Mouse (Mus musculus): ENCODE results near the gene Usp10. TPM values are rescaled to one million over a fixed set of nuclear protein-coding genes. Genes with fewer than 3 reads are reported as not detected.

Gene Usp10
- total and polyA plus RNA-seq, 3 experiments: 80.0 to 161 (median 152) TPM

DNA sequence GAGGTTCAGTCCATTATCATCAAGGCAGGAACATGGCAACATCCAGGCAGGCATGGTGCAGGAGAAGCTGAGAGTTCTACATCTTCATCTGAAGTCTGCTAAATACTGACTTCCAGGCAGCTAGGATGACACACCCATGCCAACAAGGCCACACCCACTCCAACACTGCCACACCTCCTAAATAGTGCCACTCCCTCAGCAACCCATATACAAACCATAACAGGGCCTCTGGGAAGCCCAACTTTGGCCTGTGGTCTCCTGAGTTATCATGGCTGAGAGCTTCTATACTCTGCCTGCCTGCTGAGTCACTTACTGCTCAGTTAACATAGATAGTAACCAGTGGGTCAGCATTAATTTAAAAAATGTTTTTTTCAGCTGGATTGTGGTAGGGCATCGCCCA is 37.0 kb upstream of the Usp10 start:
- no peak overlapping the region for H3K27ac ChIP-seq (ENCODE audit: insufficient read depth, low read depth)
- H3K4me1 ChIP-seq (ENCODE audit: control insufficient read depth in 1 of 2, insufficient read depth in 2 of 2): no peaks in the 10 kb centered on the region
- dilution Hi-C loops (cut with MboI; ENCODE audit: extremely low pct_ligation_motif_present, extremely low pct_unique_long_range_greater_than_20kb, low sequenced_read_pairs): no loop called here
- H3K36me3 ChIP-seq (replicated peaks in 1 of 2; ENCODE audit: control insufficient read depth in 1 of 2, insufficient read depth in 1 of 2, low read length in 1 of 2): peaks cover 18 to 41% of the 10 kb centered on the region in 2 experiments
- H3K4me3 ChIP-seq (replicated peaks in 1 of 3; ENCODE audit: low read depth in 2 of 3, low read length in 2 of 3, poor library complexity in 1 of 3): no peak overlapping the region
- in situ Hi-C loops (cut with MboI; ENCODE audit: low pct_ligation_motif_present, low pct_unique_long_range_greater_than_20kb, low sequenced_read_pairs): no loop called here
- no peaks in the 10 kb centered on the region for H3K27me3 ChIP-seq (replicated peaks)
- DNase-seq (ENCODE audit: extremely low read depth): no peak
- peaks cover 9% of the 10 kb centered on the region for H3K9me3 ChIP-seq (replicated peaks; ENCODE audit: low read length)
- no peak overlapping the region for H3K4me2 ChIP-seq (ENCODE audit: insufficient read depth, low read depth, poor library complexity, severe bottlenecking)
- no peaks in the 10 kb centered on the region for H3K79me2 ChIP-seq (replicated peaks; ENCODE audit: control insufficient read depth, extremely low read depth, insufficient read depth, poor library complexity, severe bottlenecking)
- H3K9ac ChIP-seq (ENCODE audit: insufficient read depth, low read depth): no peak overlapping the region
- TF ChIP-seq MYC (IDR thresholded peaks at IDR 0.05; ENCODE audit: low read depth, low read length) (no peak), MXI1 (IDR thresholded peaks at IDR 0.05; ENCODE audit: low read depth, low read length) (no peak), MAFK (IDR thresholded peaks at IDR 0.05; ENCODE audit: insufficient replicate concordance, low read length) (no peak), CHD2 (IDR thresholded peaks at IDR 0.05; ENCODE audit: low read length) (no peak), MEF2A (IDR thresholded peaks at IDR 0.05; ENCODE audit: borderline replicate concordance, low read depth, low read length) (no peak), POLR2AphosphoS2 (IDR thresholded peaks at IDR 0.05; ENCODE audit: low read depth, low read length) (no peak), BHLHE40 (IDR thresholded peaks at IDR 0.05; ENCODE audit: low read depth, low read length) (no peak), GABPA (IDR thresholded peaks at IDR 0.05; ENCODE audit: insufficient replicate concordance, low read depth, low read length) (no peak), HCFC1 (IDR thresholded peaks at IDR 0.05; ENCODE audit: low read depth, low read length) (no peak), TBP (conservative IDR thresholded peaks at IDR 0.05; ENCODE audit: low read depth, low read length) (no peak), SMC3 (IDR thresholded peaks at IDR 0.05; ENCODE audit: low read depth, low read length) (no peak)

DNA sequence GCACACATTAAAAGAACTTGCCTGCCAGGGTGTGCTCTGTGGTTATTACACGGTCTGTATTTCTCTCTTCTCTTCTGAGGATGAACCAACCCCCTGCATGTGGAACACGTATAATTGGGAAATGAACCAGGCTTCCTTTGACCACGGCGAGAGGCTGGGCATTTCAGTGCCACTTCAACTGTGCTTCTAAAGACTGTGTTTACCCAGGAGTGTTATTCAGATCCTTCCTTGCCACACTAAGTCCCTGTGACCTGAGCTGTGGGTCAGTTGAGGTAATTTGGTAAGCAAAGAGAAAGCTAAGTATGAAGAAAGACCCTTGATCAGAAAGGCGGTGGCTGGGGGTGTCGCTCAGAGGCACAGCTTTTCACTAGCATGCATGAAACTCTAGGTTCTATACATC is 28.9 kb upstream of the Usp10 start:
- no peaks in the 10 kb centered on the region for H3K79me2 ChIP-seq (replicated peaks; ENCODE audit: control insufficient read depth, extremely low read depth, insufficient read depth, poor library complexity, severe bottlenecking)
- no peaks in the 10 kb centered on the region for H3K9me3 ChIP-seq (replicated peaks; ENCODE audit: low read length)
- no peak overlapping the region for H3K4me2 ChIP-seq (ENCODE audit: insufficient read depth, low read depth, poor library complexity, severe bottlenecking)
- peaks cover 0 to 3% of the 10 kb centered on the region in 2 experiments for H3K36me3 ChIP-seq (replicated peaks in 1 of 2; ENCODE audit: control insufficient read depth in 1 of 2, insufficient read depth in 1 of 2, low read length in 1 of 2)
- H3K27me3 ChIP-seq (replicated peaks): no peaks in the 10 kb centered on the region
- dilution Hi-C loops (cut with MboI; ENCODE audit: extremely low pct_ligation_motif_present, extremely low pct_unique_long_range_greater_than_20kb, low sequenced_read_pairs): no loop called here
- H3K4me1 ChIP-seq (ENCODE audit: control insufficient read depth in 1 of 2, insufficient read depth in 2 of 2): no peaks in the 10 kb centered on the region
- in situ Hi-C loops (cut with MboI; ENCODE audit: low pct_ligation_motif_present, low pct_unique_long_range_greater_than_20kb, low sequenced_read_pairs): no loop called here
- TF ChIP-seq CHD2 (IDR thresholded peaks at IDR 0.05; ENCODE audit: low read length) (no peak), IRF4 (IDR thresholded peaks at IDR 0.05; ENCODE audit: low read depth, low read length) (no peak), CTCF (conservative IDR thresholded peaks at IDR 0.05 in 1 of 2, IDR thresholded peaks at IDR 0.05 in 1 of 2; ENCODE audit: low read depth in 2 of 2, low read length in 2 of 2) (no peak), SIN3A (IDR thresholded peaks at IDR 0.05; ENCODE audit: low read length) (no peak), MAX (IDR thresholded peaks at IDR 0.05; ENCODE audit: low read length) (no peak), USF2 (conservative IDR thresholded peaks at IDR 0.05; ENCODE audit: low read depth, low read length) (no peak), MAZ (IDR thresholded peaks at IDR 0.05; ENCODE audit: low read depth, low read length) (no peak), NELFE (IDR thresholded peaks at IDR 0.05; ENCODE audit: low read depth, low read length) (no peak), RAD21 (IDR thresholded peaks at IDR 0.05; ENCODE audit: low read depth, low read length) (no peak), ZMIZ1 (IDR thresholded peaks at IDR 0.05; ENCODE audit: low read depth, low read length) (no peak), GABPA (IDR thresholded peaks at IDR 0.05; ENCODE audit: insufficient replicate concordance, low read depth, low read length) (no peak), BHLHE40 (IDR thresholded peaks at IDR 0.05; ENCODE audit: low read depth, low read length) (no peak), ETS1 (conservative IDR thresholded peaks at IDR 0.05; ENCODE audit: low read depth, low read length) (no peak), KAT2A (IDR thresholded peaks at IDR 0.05; ENCODE audit: insufficient replicate concordance, low read length) (no peak), MAFK (IDR thresholded peaks at IDR 0.05; ENCODE audit: insufficient replicate concordance, low read length) (no peak), ZC3H11A (IDR thresholded peaks at IDR 0.05; ENCODE audit: low read depth, low read length) (no peak), CHD1 (IDR thresholded peaks at IDR 0.05; ENCODE audit: low read depth, low read length) (no peak)
- no peak overlapping the region for H3K27ac ChIP-seq (ENCODE audit: insufficient read depth, low read depth)
- no peak overlapping the region for H3K9ac ChIP-seq (ENCODE audit: insufficient read depth, low read depth)
- no peak for DNase-seq (ENCODE audit: extremely low read depth)
- H3K4me3 ChIP-seq (replicated peaks in 1 of 3; ENCODE audit: low read depth in 2 of 3, low read length in 2 of 3, poor library complexity in 1 of 3): no peak overlapping the region

All from CH12.LX (cell line).